Mouse (Mus musculus): ENCODE results near the gene Vmn2r52.

GRCm38 (mm10) chr7:10176473-10176872 lies at the start of gene Vmn2r52:
- TF ChIP-seq CTCF (IDR thresholded peaks at IDR 0.05; ENCODE audit: extremely low read depth, insufficient read depth, insufficient read length, insufficient replicate concordance) (no peak), POLR2A (IDR thresholded peaks at IDR 0.05; ENCODE audit: low read depth, low read length) (no peak)
